Mouse (Mus musculus) G1E (cell line): ENCODE data around the gene Tulp1.

ENCODE experiments used
- CTCF ChIP-seq: IDR thresholded peaks from 2 replicates; pipeline ENCODE4 v1.5.1; 2012; ENCODE audit warnings: low read depth, low read length, inconsistent platforms, mixed read lengths
- GATA1 ChIP-seq: IDR thresholded peaks from 2 replicates; pipeline ENCODE4 v1.6.1; 2012; ENCODE audit warnings: borderline replicate concordance, low read length, inconsistent platforms, mixed read lengths
- GATA2 ChIP-seq: IDR thresholded peaks from 2 replicates; pipeline ENCODE4 v1.6.1; 2012; ENCODE audit warnings: low read depth, low read length, inconsistent platforms, borderline replicate concordance
- POLR2AphosphoS5 ChIP-seq: IDR thresholded peaks from 2 replicates; pipeline ENCODE4 v1.6.1; 2012; ENCODE audit warnings: low read depth, low read length, inconsistent platforms; ENCODE audit not compliant: insufficient replicate concordance
- TAL1 ChIP-seq: conservative IDR thresholded peaks from 2 replicates; pipeline ENCODE4 v1.6.1; 2012; ENCODE audit warnings: low read depth, low read length, inconsistent platforms, mixed read lengths

- TF ChIP-seq CTCF (no peak), GATA2 (no peak), GATA1 (no peak), TAL1 (no peak), POLR2AphosphoS5 (no peak)
These were observed 6.3 kb upstream of the Tulp1 start for GRCm38 (mm10) chr17:28371286-28371685.
